Mouse (Mus musculus) brain, embryonic 14.5 days (tissue): ENCODE results near the gene Paqr9.

Experiments used
- CTCF ChIP-seq: fragments of 200-500 bp; IDR thresholded peaks from 2 replicates; pipeline ENCODE4 v1.5.1; 2012; ENCODE audit warnings: inconsistent platforms, mild to moderate bottlenecking, moderate library complexity, borderline replicate concordance; ENCODE audit not compliant: insufficient read depth, insufficient read length; ENCODE audit errors: extremely low read depth
- POLR2A ChIP-seq: fragments of 200-500 bp; IDR thresholded peaks from 2 replicates; pipeline ENCODE4 v1.6.1; 2012; ENCODE audit warnings: mild to moderate bottlenecking, inconsistent platforms, borderline replicate concordance; ENCODE audit not compliant: poor library complexity, insufficient read depth, insufficient read length, severe bottlenecking; ENCODE audit errors: extremely low read depth

DNA sequence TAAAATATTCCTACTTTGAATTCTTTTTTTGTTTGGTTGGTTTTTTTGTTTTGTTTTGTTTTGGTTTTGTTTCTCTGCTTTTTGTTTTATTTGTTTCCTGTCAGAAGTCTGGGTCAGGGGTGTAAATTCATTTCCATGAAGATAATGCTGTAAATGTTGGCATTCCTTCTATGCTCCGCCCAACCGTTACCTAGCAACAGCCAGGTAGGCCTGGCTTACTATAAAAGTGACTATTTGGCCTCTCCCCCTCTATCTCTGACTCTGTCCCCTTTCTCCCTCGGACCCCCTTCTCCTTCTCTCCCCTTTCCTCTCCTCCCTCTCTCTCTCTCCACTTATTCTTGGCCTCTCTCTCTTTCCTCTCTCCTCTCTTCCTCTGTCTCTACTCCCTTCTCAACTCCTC lies 56.5 kb downstream of the Paqr9 start:
- TF ChIP-seq CTCF, result no peak
- TF ChIP-seq POLR2A, result no peak
